In the genomic region with DNA sequence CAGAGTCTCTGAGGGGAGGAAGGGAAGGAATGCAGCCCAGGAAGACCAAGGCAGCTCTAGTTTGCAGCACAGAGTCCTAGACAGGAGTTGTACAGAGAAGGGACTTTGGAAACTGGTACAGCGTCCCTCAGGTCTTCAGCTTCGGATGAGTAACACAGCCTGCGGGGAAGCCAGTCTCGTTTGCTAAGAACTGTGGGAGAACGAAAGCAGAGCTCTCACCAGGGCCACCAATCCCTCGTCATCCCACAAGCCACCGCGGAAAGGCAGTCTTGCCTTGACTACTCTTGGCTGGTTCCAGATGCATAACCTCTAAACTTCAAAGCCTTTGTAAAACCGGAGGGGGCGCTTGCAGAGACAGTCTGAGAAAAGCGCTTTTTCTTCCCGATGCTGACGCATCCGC, we compare ENCODE assay signal across 8 mouse cellular contexts. TPM values are rescaled to one million over a fixed set of nuclear protein-coding genes. Genes with fewer than 3 reads are reported as not detected.
DNase-seq lines count a peak whose midpoint lies in the region; ATAC-seq lines count a peak whose summit lies in the region.

No protein-coding gene starts in this region.

- whole genome bisulfite sequencing in hindbrain, embryonic 10.5 days, result 5% methylated on average over 14 of the region's 14 CpGs
- 2% methylated on average over 14 of the region's 14 CpGs for WGBS in limb, embryonic 12.5 days
- 4% methylated on average over 14 of the region's 14 CpGs for WGBS in midbrain, embryonic 15.5 days

- peak overlapping the region; percentile 41 for H3K4me3 ChIP-seq in hindbrain, embryonic 10.5 days
- H3K4me3 ChIP-seq in limb, embryonic 12.5 days (replicated peaks), result peak overlapping the region; percentile 26
- 0 out of 2 replicates have a peak overlapping the region, but pooled peaks have one; percentile 2 for H3K4me3 ChIP-seq in midbrain, embryonic 15.5 days

- H3K27ac ChIP-seq in hindbrain, embryonic 10.5 days, result peak overlapping the region; percentile 62
- H3K27ac ChIP-seq in limb, embryonic 12.5 days, result peak overlapping the region; percentile 17; the same call in 1 of the 2 replicates
- H3K27ac ChIP-seq in midbrain, embryonic 15.5 days, result no peak overlapping the region

- H3K27me3 ChIP-seq in hindbrain, embryonic 10.5 days (ENCODE audit: insufficient read depth, poor library complexity, severe bottlenecking), result peaks cover 25% of the 10 kb centered on the region
- no peaks in the 10 kb centered on the region for H3K27me3 ChIP-seq in limb, embryonic 12.5 days
- H3K27me3 ChIP-seq in midbrain, embryonic 15.5 days (replicated peaks), result peaks cover 4% of the 10 kb centered on the region; the same call in 1 of the 2 replicates

- no peaks in the 10 kb centered on the region for H3K36me3 ChIP-seq in hindbrain, embryonic 10.5 days
- no peaks in the 10 kb centered on the region for H3K36me3 ChIP-seq in limb, embryonic 12.5 days
- H3K36me3 ChIP-seq in midbrain, embryonic 15.5 days (replicated peaks), result no peaks in the 10 kb centered on the region

- no peak for ATAC-seq in limb, embryonic 12.5 days (ENCODE audit: insufficient number of reproducible peaks, insufficient read depth, low FRiP score, low TSS enrichment, low read depth)
- ATAC-seq in midbrain, embryonic 15.5 days (replicated peaks), result no peak

- H3K4me1 ChIP-seq in hindbrain, embryonic 10.5 days (replicated peaks), result peaks cover 12% of the 10 kb centered on the region
- peaks cover 11% of the 10 kb centered on the region for H3K4me1 ChIP-seq in limb, embryonic 12.5 days (replicated peaks)
- peaks cover 4% of the 10 kb centered on the region; the same call in 1 of the 2 replicates for H3K4me1 ChIP-seq in midbrain, embryonic 15.5 days

- peak overlapping the region; percentile 53 for H3K9ac ChIP-seq in limb, embryonic 12.5 days (replicated peaks)
- no peak overlapping the region for H3K9ac ChIP-seq in midbrain, embryonic 15.5 days

- peak overlapping the region; percentile 57 for H3K4me2 ChIP-seq in limb, embryonic 12.5 days
- peak overlapping the region; percentile 39 for H3K4me2 ChIP-seq in midbrain, embryonic 15.5 days

- intact Hi-C loops in left cerebral cortex, postnatal 36 days (cut with DNase I), result no loop called here

- DNase-seq in left cerebral cortex, postnatal 36 days (ENCODE audit: low spot score in 2 of 2), result peak; percentile 33 to 39
- no peak for DNase-seq in left cerebral cortex, adult 11 months (ENCODE audit: low spot score)
- DNase-seq in c-Kit-positive CD71-negative TER-119-negative erythroid progenitor cells, embryonic 14.5 days (ENCODE audit: low read depth), result peak; percentile 36
- DNase-seq in hindbrain, embryonic 10.5 days (ENCODE audit: low spot score), result peak; percentile 49
- DNase-seq in spleen, postnatal 14 days (ENCODE audit: low spot score in 2 of 2), result no peak
- DNase-seq in left cerebral cortex, adult 8-10 months (ENCODE audit: low spot score in 2 of 2), result no peak

- H3K9me3 ChIP-seq in hindbrain, embryonic 10.5 days, result no peaks in the 10 kb centered on the region
- H3K9me3 ChIP-seq in limb, embryonic 12.5 days, result no peaks in the 10 kb centered on the region
- H3K9me3 ChIP-seq in midbrain, embryonic 15.5 days, result no peaks in the 10 kb centered on the region

RNA-seq across cellular contexts. Expression of gene Efna1, which starts 18.6 kb away (rescaled TPM):
- total RNA-seq in left cerebral cortex, postnatal 36 days (2021), result 1 to 10 TPM; 4.2 to 7.4 TPM
- 16.5 and 17.7 TPM in 2 replicates for polyA plus RNA-seq in hindbrain, embryonic 10.5 days (2016; fragmentation: Nextera tagmentation; extraction: Ambion mirVana)
- polyA plus RNA-seq in limb, embryonic 12.5 days (2016; fragmentation: Nextera tagmentation; extraction: Ambion mirVana), result 36.9 and 40.4 TPM in 2 replicates
- 8.0 and 10.2 TPM in 2 replicates for polyA plus RNA-seq in midbrain, embryonic 15.5 days (2015; fragmentation: Nextera tagmentation; extraction: Ambion mirVana)
- 1 to 10 TPM; 5.6 to 8.8 (median 6.8) TPM for total RNA-seq in left cerebral cortex, adult 8-10 months (2022)

RNA-seq across cellular contexts. Expression of gene Efna3, which starts 23.3 kb away (rescaled TPM):
- 10 to 100 TPM; 50.4 to 59.5 TPM for total RNA-seq in left cerebral cortex, postnatal 36 days (2021)
- polyA plus RNA-seq in hindbrain, embryonic 10.5 days (2016; fragmentation: Nextera tagmentation; extraction: Ambion mirVana), result 5.9 and 10.7 TPM in 2 replicates
- polyA plus RNA-seq in limb, embryonic 12.5 days (2016; fragmentation: Nextera tagmentation; extraction: Ambion mirVana), result 17.6 and 21.3 TPM in 2 replicates
- 40.5 and 43.0 TPM in 2 replicates for polyA plus RNA-seq in midbrain, embryonic 15.5 days (2015; fragmentation: Nextera tagmentation; extraction: Ambion mirVana)
- 10 to 100 TPM; 50.1 to 61.2 (median 55.3) TPM for total RNA-seq in left cerebral cortex, adult 8-10 months (2022)

RNA-seq across cellular contexts. Expression of gene Slc50a1, which starts 29.1 kb away (rescaled TPM):
- 10 to 100 TPM; 34.5 to 39.1 TPM for total RNA-seq in left cerebral cortex, postnatal 36 days (2021)
- 34.4 and 36.8 TPM in 2 replicates for polyA plus RNA-seq in hindbrain, embryonic 10.5 days (2016; fragmentation: Nextera tagmentation; extraction: Ambion mirVana)
- 58.5 and 66.3 TPM in 2 replicates for polyA plus RNA-seq in limb, embryonic 12.5 days (2016; fragmentation: Nextera tagmentation; extraction: Ambion mirVana)
- polyA plus RNA-seq in midbrain, embryonic 15.5 days (2015; fragmentation: Nextera tagmentation; extraction: Ambion mirVana), result 31.4 and 37.5 TPM in 2 replicates
- total RNA-seq in left cerebral cortex, adult 8-10 months (2022), result 10 to 100 TPM; 38.0 to 48.9 (median 45.5) TPM

RNA-seq across cellular contexts. Expression of gene Efna4, which starts 38.3 kb away (rescaled TPM):
- 1 to 10 TPM in 1 of 2 experiments, not detected in 1; 1.2 TPM for total RNA-seq in left cerebral cortex, postnatal 36 days (2021)
- 22.4 and 23.2 TPM in 2 replicates for polyA plus RNA-seq in hindbrain, embryonic 10.5 days (2016; fragmentation: Nextera tagmentation; extraction: Ambion mirVana)
- 53.2 and 55.1 TPM in 2 replicates for polyA plus RNA-seq in limb, embryonic 12.5 days (2016; fragmentation: Nextera tagmentation; extraction: Ambion mirVana)
- polyA plus RNA-seq in midbrain, embryonic 15.5 days (2015; fragmentation: Nextera tagmentation; extraction: Ambion mirVana), result 4.3 and 5.8 TPM in 2 replicates
- total RNA-seq in left cerebral cortex, adult 8-10 months (2022), result under 1 TPM in 3 of 4 experiments, not detected in 1; 0.22 to 0.46 (median 0.30) TPM

RNA-seq across cellular contexts. Expression of gene Dpm3, which starts 40.3 kb away (rescaled TPM):
- 10 to 100 TPM; 47.0 to 51.7 TPM for total RNA-seq in left cerebral cortex, postnatal 36 days (2021)
- 97.0 and 99.4 TPM in 2 replicates for polyA plus RNA-seq in hindbrain, embryonic 10.5 days (2016; fragmentation: Nextera tagmentation; extraction: Ambion mirVana)
- 93.9 and 102 TPM in 2 replicates for polyA plus RNA-seq in limb, embryonic 12.5 days (2016; fragmentation: Nextera tagmentation; extraction: Ambion mirVana)
- 65.8 and 69.1 TPM in 2 replicates for polyA plus RNA-seq in midbrain, embryonic 15.5 days (2015; fragmentation: Nextera tagmentation; extraction: Ambion mirVana)
- total RNA-seq in left cerebral cortex, adult 8-10 months (2022), result 10 to 100 TPM; 51.6 to 64.2 (median 54.6) TPM

Comparison
In these comparisons a context has a peak if more than half of its experiments do, and no peak if none do; other contexts are left out.
1. DNase-seq: peak in left cerebral cortex, postnatal 36 days (2 of 2), c-Kit-positive CD71-negative TER-119-negative erythroid progenitor cells, embryonic 14.5 days (single experiment) and hindbrain, embryonic 10.5 days (single experiment); none in left cerebral cortex, adult 11 months (single experiment), spleen, postnatal 14 days (0 of 2) and left cerebral cortex, adult 8-10 months (0 of 2).
2. Peak in every context shown above with its lines, with median percentiles within 50 percentile points of each other: H3K4me3 ChIP-seq.